ENCODE assay signal across 8 mouse cellular contexts in the genomic region with DNA sequence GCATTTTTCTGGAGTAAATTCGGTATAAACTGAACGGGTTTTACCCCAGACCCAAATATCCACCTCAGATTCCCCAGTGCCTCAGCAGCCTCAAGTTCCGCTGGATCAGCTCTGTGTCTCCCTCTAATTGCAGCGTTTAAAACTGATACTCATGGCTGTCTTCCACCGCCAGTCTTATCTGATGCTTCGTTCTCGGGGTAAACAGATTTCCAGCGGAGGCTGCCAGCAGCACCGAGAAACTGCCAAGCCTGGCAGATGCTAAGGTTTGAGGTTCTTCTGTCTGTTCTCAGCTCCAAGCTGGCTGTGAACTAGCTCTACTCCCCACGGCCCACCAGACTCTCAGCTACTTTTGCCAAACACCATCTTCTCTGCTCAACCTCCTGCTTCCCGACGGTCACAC.
DNase-seq lines count a peak whose midpoint lies in the region; ATAC-seq and TF ChIP-seq lines count a peak whose summit lies in the region.

No protein-coding gene starts in this region.

- WGBS in heart, embryonic 15.5 days, result 39% methylated on average over 12 of the region's 12 CpGs
- 44% methylated on average over 12 of the region's 12 CpGs for WGBS in stomach, embryonic 15.5 days

- H3K9ac ChIP-seq in heart, embryonic 15.5 days, result no peak overlapping the region
- no peak overlapping the region for H3K9ac ChIP-seq in stomach, embryonic 15.5 days

- DNase-seq in MN1 (ENCODE audit: low spot score), result peak; percentile 64
- DNase-seq in left cerebral cortex, postnatal 25 days (ENCODE audit: low spot score in 2 of 2), result peak; percentile 77 to 96
- no peak for DNase-seq in kidney, adult 18-20 months

- H3K4me3 ChIP-seq in E14TG2a.4 (replicated peaks; ENCODE audit: low read length), result no peak overlapping the region
- no peak overlapping the region for H3K4me3 ChIP-seq in cortical plate, adult 2 months (ENCODE audit: insufficient read depth, low read length)
- no peak overlapping the region for H3K4me3 ChIP-seq in heart, embryonic 15.5 days
- H3K4me3 ChIP-seq in stomach, embryonic 15.5 days (replicated peaks), result no peak overlapping the region

- H3K36me3 ChIP-seq in E14TG2a.4 (ENCODE audit: insufficient read depth, low read length), result no peaks in the 10 kb centered on the region
- no peaks in the 10 kb centered on the region for H3K36me3 ChIP-seq in heart, embryonic 15.5 days
- H3K36me3 ChIP-seq in stomach, embryonic 15.5 days, result no peaks in the 10 kb centered on the region

- no peak overlapping the region for H3K27ac ChIP-seq in cortical plate, adult 2 months (ENCODE audit: insufficient read depth, low read length)
- H3K27ac ChIP-seq in heart, embryonic 15.5 days, result no peak overlapping the region
- H3K27ac ChIP-seq in stomach, embryonic 15.5 days, result 0 out of 2 replicates have a peak overlapping the region, but pooled peaks have one; percentile 16

- TF ChIP-seq POLR2A in cortical plate, adult 2 months (IDR thresholded peaks at IDR 0.05; ENCODE audit: extremely low read depth, insufficient read depth, low read length), result no peak

- 0 out of 2 replicates have a peak, but pooled peaks have one; percentile 10 for TF ChIP-seq CTCF in E14TG2a.4 (conservative IDR thresholded peaks at IDR 0.05; ENCODE audit: low read length)
- TF ChIP-seq CTCF in cortical plate, adult 2 months (IDR thresholded peaks at IDR 0.05; ENCODE audit: extremely low read depth, insufficient read depth, low read length), result peak; percentile 51

- ATAC-seq in heart, embryonic 15.5 days (replicated peaks; ENCODE audit: insufficient number of reproducible peaks, insufficient read depth, low FRiP score, low read depth), result no peak
- ATAC-seq in stomach, embryonic 15.5 days (ENCODE audit: insufficient read depth, low FRiP score, low read depth), result no peak
- no peak for ATAC-seq in inflammation-experienced regulatory T-cells, adult 6 months

- H3K9me3 ChIP-seq in E14TG2a.4 (ENCODE audit: low read length), result peaks cover 2% of the 10 kb centered on the region
- no peaks in the 10 kb centered on the region for H3K9me3 ChIP-seq in heart, embryonic 15.5 days (replicated peaks)
- H3K9me3 ChIP-seq in stomach, embryonic 15.5 days, result no peaks in the 10 kb centered on the region

- H3K4me1 ChIP-seq in E14TG2a.4 (replicated peaks; ENCODE audit: low read depth, low read length), result peaks cover 23% of the 10 kb centered on the region
- H3K4me1 ChIP-seq in cortical plate, adult 2 months (ENCODE audit: control insufficient read depth, insufficient read depth, low read length), result peaks cover 3% of the 10 kb centered on the region
- H3K4me1 ChIP-seq in heart, embryonic 15.5 days (replicated peaks), result peaks cover 2% of the 10 kb centered on the region; the same call in 1 of the 2 replicates
- no peaks in the 10 kb centered on the region for H3K4me1 ChIP-seq in stomach, embryonic 15.5 days

- intact Hi-C loops in left cerebral cortex, postnatal 25 days (cut with DNase I), result loop anchor here (5.0 kb wide), 3 partner anchors 83 to 158 kb away; no protein-coding TSS in a partner anchor

- H3K27me3 ChIP-seq in E14TG2a.4 (ENCODE audit: insufficient read depth, low read length), result no peaks in the 10 kb centered on the region
- no peaks in the 10 kb centered on the region for H3K27me3 ChIP-seq in heart, embryonic 15.5 days
- H3K27me3 ChIP-seq in stomach, embryonic 15.5 days (replicated peaks), result no peaks in the 10 kb centered on the region

- 0 out of 2 replicates have a peak overlapping the region, but pooled peaks have one; percentile 25 for H3K4me2 ChIP-seq in heart, embryonic 15.5 days
- H3K4me2 ChIP-seq in stomach, embryonic 15.5 days, result no peak overlapping the region
